Mouse (Mus musculus): Measurements from ENCODE around the gene Lbhd1. TPM values are rescaled to one million over a fixed set of nuclear protein-coding genes. Genes with fewer than 3 reads are reported as not detected.
A peak's percentile ranks its signal among the peaks of the same experiment; 100 is the strongest.

The Lbhd1 gene
- polyA plus RNA-seq, 1 experiment from 2014 or later = 133 TPM

DNA sequence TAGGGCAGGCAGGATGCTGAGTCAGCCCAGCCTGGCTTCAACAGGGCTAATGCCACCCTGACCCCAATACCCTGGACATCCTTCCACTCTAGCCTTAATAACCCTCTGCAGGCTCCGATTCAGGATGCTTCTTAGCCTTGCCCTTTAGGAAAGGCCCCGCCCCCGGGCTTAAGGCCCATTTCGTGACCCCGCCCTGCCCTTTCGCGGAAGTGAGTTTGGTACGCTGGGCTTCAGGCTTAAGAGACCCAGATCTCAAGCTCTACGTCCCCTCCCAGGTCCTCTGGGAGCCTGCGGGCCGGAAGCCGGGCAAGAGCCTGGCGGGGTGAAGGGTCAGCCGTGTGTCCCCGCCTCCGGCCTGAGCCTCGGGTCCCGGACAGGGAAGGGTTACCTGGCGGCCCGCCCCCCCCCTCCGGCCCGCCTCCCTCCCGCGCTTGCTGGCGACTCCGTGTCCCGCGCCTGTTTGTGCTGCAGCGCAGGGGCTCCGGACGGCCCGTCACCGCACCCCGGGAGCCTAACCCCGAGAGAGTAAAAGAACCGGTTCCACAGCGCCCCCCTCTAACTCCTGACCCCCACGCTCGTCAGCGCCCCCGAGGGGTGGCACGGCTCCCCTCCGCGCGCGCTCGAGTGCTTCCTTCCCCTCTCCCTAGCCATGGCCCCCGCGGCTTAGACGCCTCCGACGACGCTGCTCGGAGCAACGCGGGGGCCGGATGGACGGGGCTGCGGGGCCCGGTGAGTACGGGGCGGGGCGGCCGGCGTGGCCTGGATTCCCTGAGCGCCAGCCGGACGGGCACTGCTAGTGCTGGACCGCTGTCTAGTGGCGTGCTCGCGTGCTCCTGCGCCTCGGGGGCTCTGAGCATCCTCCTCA is 45.9 kb downstream of the Lbhd1 start, which contains the start of the genes Rom1 and Eml3:
Rom1 (minus strand) TSS at position 133 of the 865 bp plus-strand sequence.
Eml3 (plus strand) TSS at position 329 of the 865 bp plus-strand sequence.
- H3K4me3 ChIP-seq = peak within 1 kb of the TSS; percentile 83
- WGBS = 1% methylated on average over 70 of the region's 74 CpGs
- H3K9me3 ChIP-seq (replicated peaks) = no peaks in the 10 kb centered on the region
- peak within 1 kb of the TSS; percentile 90 for H3K27ac ChIP-seq (replicated peaks)
- H3K27me3 ChIP-seq (ENCODE audit: low read depth, poor library complexity, severe bottlenecking) = no peaks in the 10 kb centered on the region
- peaks cover 58% of the 10 kb centered on the region for H3K36me3 ChIP-seq
- peaks cover 27% of the 10 kb centered on the region for H3K4me1 ChIP-seq
- peak; percentile 83 for DNase-seq (ENCODE audit: low spot score)

DNA sequence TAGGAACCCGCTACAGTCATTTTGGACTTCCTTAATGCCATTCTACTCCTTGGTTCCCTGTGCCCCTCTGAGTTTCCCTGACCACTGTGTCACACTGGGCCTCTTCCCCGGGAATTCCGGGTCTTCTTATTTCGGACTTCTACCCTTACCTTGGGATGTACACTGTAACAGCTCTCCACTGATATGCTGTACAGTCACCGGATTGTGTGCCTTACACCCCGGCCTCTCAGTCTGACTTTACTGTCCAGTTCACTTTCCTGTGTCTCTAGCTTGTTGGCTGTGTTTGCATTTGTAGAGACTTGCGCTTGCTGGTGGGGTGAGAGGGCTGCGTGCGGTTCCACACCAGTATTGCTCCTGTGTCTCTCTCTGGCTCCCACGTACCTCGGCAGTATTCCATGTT is 46.6 kb downstream of the Lbhd1 start:
- 18% methylated on average over 11 of the region's 11 CpGs for WGBS
- peak overlapping the region; percentile 83 for H3K4me3 ChIP-seq
- no peaks in the 10 kb centered on the region for H3K27me3 ChIP-seq (ENCODE audit: low read depth, poor library complexity, severe bottlenecking)
- H3K9me3 ChIP-seq (replicated peaks) = no peaks in the 10 kb centered on the region
- DNase-seq (ENCODE audit: low spot score) = peak; percentile 32
- peaks cover 62% of the 10 kb centered on the region for H3K36me3 ChIP-seq
- H3K4me1 ChIP-seq = peaks cover 27% of the 10 kb centered on the region
- H3K27ac ChIP-seq (replicated peaks) = peak overlapping the region; percentile 90

GRCm38 (mm10) chr19:8930771-8931170 is 47.2 kb downstream of the Lbhd1 start:
- H3K9me3 ChIP-seq (replicated peaks) = no peaks in the 10 kb centered on the region
- H3K4me1 ChIP-seq = peaks cover 27% of the 10 kb centered on the region
- peak overlapping the region; percentile 83 for H3K4me3 ChIP-seq
- DNase-seq (ENCODE audit: low spot score) = no peak
- H3K36me3 ChIP-seq = peaks cover 62% of the 10 kb centered on the region
- no peak overlapping the region for H3K27ac ChIP-seq (replicated peaks)
- 78% methylated on average over 7 of the region's 7 CpGs for WGBS
- no peaks in the 10 kb centered on the region for H3K27me3 ChIP-seq (ENCODE audit: low read depth, poor library complexity, severe bottlenecking)

DNA sequence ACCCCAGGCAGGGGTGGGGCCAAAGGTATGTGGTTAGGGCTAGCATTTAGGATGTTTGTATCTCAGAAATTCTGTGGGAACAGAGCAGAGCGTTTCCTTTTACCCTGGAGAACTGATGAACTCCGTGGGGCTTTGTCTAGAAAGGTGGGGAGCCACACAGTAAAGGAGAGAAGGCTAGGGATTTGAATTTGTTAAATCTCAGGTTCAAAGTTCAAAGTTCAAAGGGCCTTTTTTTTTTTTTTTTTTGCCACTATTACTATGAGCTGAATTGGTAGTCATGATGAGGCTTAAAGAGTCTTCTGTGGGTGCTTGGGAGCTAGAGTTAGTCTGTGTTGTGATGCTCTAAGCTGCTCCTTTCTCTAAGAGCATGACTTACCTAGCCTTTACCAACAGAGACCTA is 53.2 kb downstream of the Lbhd1 start:
- Histone ChIP-seq H3K27me3 (ENCODE audit: low read depth, poor library complexity, severe bottlenecking) (no peaks in the 10 kb centered on the region), H3K36me3 (peaks cover 69% of the 10 kb centered on the region), H3K27ac (replicated peaks) (no peak overlapping the region), H3K9me3 (replicated peaks) (no peaks in the 10 kb centered on the region), H3K4me1 (peaks cover 13% of the 10 kb centered on the region), H3K4me3 (no peak overlapping the region)
- WGBS = 86% methylated on average over 2 of the region's 2 CpGs
- DNase-seq (ENCODE audit: low spot score) = no peak

DNA sequence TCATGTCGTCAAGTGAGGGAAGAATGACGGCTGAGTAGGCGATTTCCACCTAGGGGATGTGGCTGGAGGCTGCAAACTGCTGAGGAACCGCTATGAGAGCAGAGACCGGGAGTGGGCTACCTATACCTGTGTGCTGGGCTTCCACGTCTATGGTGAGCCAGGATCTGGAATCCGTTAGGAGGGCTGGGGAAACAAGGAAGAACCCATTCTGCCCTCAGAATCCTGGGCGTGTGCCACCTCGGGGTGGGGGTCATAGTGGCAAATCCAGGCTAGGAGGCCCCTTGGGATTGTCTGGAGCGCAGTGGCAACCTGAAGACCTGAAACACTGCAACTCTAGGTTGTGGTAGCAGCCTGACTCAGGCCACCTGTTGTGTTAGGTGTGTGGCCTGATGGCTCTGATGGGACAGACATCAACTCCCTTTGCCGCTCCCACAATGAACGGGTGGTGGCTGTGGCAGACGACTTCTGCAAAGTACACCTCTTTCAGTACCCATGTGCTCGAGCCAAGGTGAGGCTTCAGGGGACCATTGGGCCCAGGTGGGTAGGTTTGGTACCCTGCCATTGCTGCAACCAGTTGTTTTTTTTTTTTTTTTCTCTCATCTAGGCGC is 57.1 kb downstream of the Lbhd1 start:
- Histone ChIP-seq H3K36me3 (peaks cover 65% of the 10 kb centered on the region), H3K9me3 (replicated peaks) (no peaks in the 10 kb centered on the region), H3K4me1 (peaks cover 34% of the 10 kb centered on the region), H3K27me3 (ENCODE audit: low read depth, poor library complexity, severe bottlenecking) (no peaks in the 10 kb centered on the region), H3K27ac (replicated peaks) (peak overlapping the region; percentile 98; the same call in 1 of the 2 replicates), H3K4me3 (peak overlapping the region; percentile 97)
- WGBS = 81% methylated on average over 15 of the region's 15 CpGs
- no peak for DNase-seq (ENCODE audit: low spot score)

DNA sequence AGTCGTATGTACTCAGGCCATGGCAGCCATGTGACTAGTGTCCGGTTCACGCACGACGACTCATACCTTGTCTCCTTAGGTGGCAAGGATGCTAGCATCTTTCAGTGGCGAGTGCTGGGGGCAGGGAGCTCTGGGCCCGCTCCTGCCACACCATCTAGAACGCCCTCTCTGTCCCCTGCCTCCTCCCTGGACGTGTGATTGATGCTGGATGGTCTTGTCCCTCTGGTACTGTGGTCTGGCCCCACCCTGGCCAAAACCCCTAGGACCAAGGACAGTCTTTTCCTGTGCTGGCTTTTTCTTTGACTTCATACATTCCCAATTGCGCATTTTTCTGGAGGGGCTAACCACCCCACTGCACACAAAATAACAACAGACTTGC is 57.6 kb downstream of the Lbhd1 start:
- peaks cover 34% of the 10 kb centered on the region for H3K4me1 ChIP-seq
- no peaks in the 10 kb centered on the region for H3K27me3 ChIP-seq (ENCODE audit: low read depth, poor library complexity, severe bottlenecking)
- 42% methylated on average over 10 of the region's 10 CpGs for WGBS
- H3K27ac ChIP-seq (replicated peaks) = peak overlapping the region; percentile 98
- peak overlapping the region; percentile 97 for H3K4me3 ChIP-seq
- no peak for DNase-seq (ENCODE audit: low spot score)
- H3K36me3 ChIP-seq = peaks cover 65% of the 10 kb centered on the region
- H3K9me3 ChIP-seq (replicated peaks) = no peaks in the 10 kb centered on the region

DNA sequence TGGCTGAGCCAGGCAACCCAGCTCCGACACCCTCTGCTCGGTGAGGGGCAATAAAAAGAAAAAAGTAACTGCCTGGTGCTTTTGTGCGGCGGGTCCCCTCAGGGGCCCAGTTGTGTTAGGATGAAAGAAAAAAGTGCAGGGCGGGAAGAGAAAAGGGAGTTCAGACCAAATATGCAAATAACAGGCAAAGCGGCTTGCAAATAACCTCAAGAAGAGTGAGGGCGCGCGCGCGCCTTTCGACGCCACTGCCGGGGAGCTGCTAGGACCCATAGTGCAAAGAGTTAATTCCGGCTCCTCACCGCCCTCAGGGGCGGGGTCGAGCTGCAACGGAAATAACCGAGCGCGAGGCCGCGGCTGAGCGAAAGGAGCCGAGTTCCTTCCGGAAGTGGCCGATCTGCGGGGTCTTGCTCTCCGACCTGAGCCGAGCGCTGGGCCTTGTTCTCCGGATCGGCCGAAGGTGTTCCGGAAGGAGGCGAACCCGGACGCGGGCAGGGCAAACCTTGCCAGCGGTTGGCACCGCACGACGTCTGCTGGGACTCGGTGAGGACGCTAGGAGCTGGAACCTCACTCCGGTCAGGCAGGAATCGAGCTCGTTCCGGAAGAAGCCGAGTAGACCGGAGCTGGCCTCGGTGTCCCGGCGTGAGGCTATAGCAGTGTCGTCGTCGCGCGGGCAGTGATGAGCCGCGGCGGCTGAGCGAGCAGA is 58.1 kb downstream of the Lbhd1 start, which contains the start of gene Mta2:
Mta2 (plus strand) TSS at position 361 of the 703 bp plus-strand sequence.
- Histone ChIP-seq H3K27me3 (ENCODE audit: low read depth, poor library complexity, severe bottlenecking) (no peaks in the 10 kb centered on the region), H3K4me1 (peaks cover 34% of the 10 kb centered on the region), H3K9me3 (replicated peaks) (no peaks in the 10 kb centered on the region), H3K36me3 (peaks cover 65% of the 10 kb centered on the region), H3K4me3 (peak within 1 kb of the TSS; percentile 97), H3K27ac (replicated peaks) (peak within 1 kb of the TSS; percentile 98)
- under 1% methylated on average over 64 of the region's 64 CpGs for WGBS
- peak; percentile 99 for DNase-seq (ENCODE audit: low spot score)

Small RNAs within 50 kb of the gene (microRNA-seq; reads per million reads assigned to microRNA genes)
- not detected for gene Mir5136

Other genes starting within 250 kb of the Lbhd1 start
- not detected in 2 replicates for gene Chrm1, start 219.9 kb upstream of the Lbhd1 start, polyA plus RNA-seq (2016; fragmentation: Nextera tagmentation; extraction: Ambion mirVana)
- 139 and 144 TPM in 2 replicates for gene Slc3a2, start 160.4 kb upstream of the Lbhd1 start, polyA plus RNA-seq (2016; fragmentation: Nextera tagmentation; extraction: Ambion mirVana)
- gene Wdr74, start 147.9 kb upstream of the Lbhd1 start, polyA plus RNA-seq (2016; fragmentation: Nextera tagmentation; extraction: Ambion mirVana) = 105 and 121 TPM in 2 replicates
- gene 1700092M07Rik, start 143.0 kb upstream of the Lbhd1 start, polyA plus RNA-seq (2016; fragmentation: Nextera tagmentation; extraction: Ambion mirVana) = 3.2 and 3.3 TPM in 2 replicates
- 94.9 and 103 TPM in 2 replicates for gene Stx5a, start 142.3 kb upstream of the Lbhd1 start, polyA plus RNA-seq (2016; fragmentation: Nextera tagmentation; extraction: Ambion mirVana)
- gene Nxf1, start 126.7 kb upstream of the Lbhd1 start, polyA plus RNA-seq (2016; fragmentation: Nextera tagmentation; extraction: Ambion mirVana) = 253 and 282 TPM in 2 replicates
- 189 and 205 TPM in 2 replicates for gene Tmem223, start 112.7 kb upstream of the Lbhd1 start, polyA plus RNA-seq (2016; fragmentation: Nextera tagmentation; extraction: Ambion mirVana)
- 50.0 and 55.2 TPM in 2 replicates for gene Tmem179b, start 109.3 kb upstream of the Lbhd1 start, polyA plus RNA-seq (2016; fragmentation: Nextera tagmentation; extraction: Ambion mirVana)
- 47.5 and 47.6 TPM in 2 replicates for gene Taf6l, start 97.3 kb upstream of the Lbhd1 start, polyA plus RNA-seq (2016; fragmentation: Nextera tagmentation; extraction: Ambion mirVana)
- 169 and 176 TPM in 2 replicates for gene Polr2g, start 85.2 kb upstream of the Lbhd1 start, polyA plus RNA-seq (2016; fragmentation: Nextera tagmentation; extraction: Ambion mirVana)
- gene Zbtb3, start 81.2 kb upstream of the Lbhd1 start, polyA plus RNA-seq (2016; fragmentation: Nextera tagmentation; extraction: Ambion mirVana) = 7.5 and 7.8 TPM in 2 replicates
- gene Ttc9c, start 64.4 kb upstream of the Lbhd1 start, polyA plus RNA-seq (2016; fragmentation: Nextera tagmentation; extraction: Ambion mirVana) = 69.0 and 74.5 TPM in 2 replicates
- 4.3 and 4.4 TPM in 2 replicates for gene Hnrnpul2, start 63.7 kb upstream of the Lbhd1 start, polyA plus RNA-seq (2016; fragmentation: Nextera tagmentation; extraction: Ambion mirVana)
- not detected in 2 replicates for gene AC129217.1, start 54.0 kb upstream of the Lbhd1 start, polyA plus RNA-seq (2016; fragmentation: Nextera tagmentation; extraction: Ambion mirVana)
- 55.2 and 63.4 TPM in 2 replicates for gene Bscl2, start 46.3 kb upstream of the Lbhd1 start, polyA plus RNA-seq (2016; fragmentation: Nextera tagmentation; extraction: Ambion mirVana)
- gene Gng3, start 44.5 kb upstream of the Lbhd1 start, polyA plus RNA-seq (2016; fragmentation: Nextera tagmentation; extraction: Ambion mirVana) = 60.0 and 104 TPM in 2 replicates
- gene Lrrn4cl, start 33.0 kb upstream of the Lbhd1 start, polyA plus RNA-seq (2016; fragmentation: Nextera tagmentation; extraction: Ambion mirVana) = 0.57 TPM in 2 replicates
- 203 and 205 TPM in 2 replicates for gene Ubxn1, start 12.2 kb upstream of the Lbhd1 start, polyA plus RNA-seq (2016; fragmentation: Nextera tagmentation; extraction: Ambion mirVana)
- 58.2 and 61.1 TPM in 2 replicates for gene Uqcc3, start 2.8 kb upstream of the Lbhd1 start, polyA plus RNA-seq (2016; fragmentation: Nextera tagmentation; extraction: Ambion mirVana)
- gene Gm49403, start 198 bp downstream of the Lbhd1 start, polyA plus RNA-seq (2016; fragmentation: Nextera tagmentation; extraction: Ambion mirVana) = not detected in 2 replicates
- 134 and 159 TPM in 2 replicates for gene 1810009A15Rik, start 5.1 kb downstream of the Lbhd1 start, polyA plus RNA-seq (2016; fragmentation: Nextera tagmentation; extraction: Ambion mirVana)
- gene Gm49416, start 5.2 kb downstream of the Lbhd1 start, polyA plus RNA-seq (2016; fragmentation: Nextera tagmentation; extraction: Ambion mirVana) = 0.17 TPM in 1 of 2 replicates, not detected in the other
- 54.8 and 56.7 TPM in 2 replicates for gene Ints5, start 9.3 kb downstream of the Lbhd1 start, polyA plus RNA-seq (2016; fragmentation: Nextera tagmentation; extraction: Ambion mirVana)
- 118 and 120 TPM in 2 replicates for gene Ganab, start 14.3 kb downstream of the Lbhd1 start, polyA plus RNA-seq (2016; fragmentation: Nextera tagmentation; extraction: Ambion mirVana)
- 58.7 and 64.0 TPM in 2 replicates for gene B3gat3, start 36.6 kb downstream of the Lbhd1 start, polyA plus RNA-seq (2016; fragmentation: Nextera tagmentation; extraction: Ambion mirVana)
- 3.5 and 4.2 TPM in 2 replicates for gene Rom1, start 45.6 kb downstream of the Lbhd1 start, polyA plus RNA-seq (2016; fragmentation: Nextera tagmentation; extraction: Ambion mirVana)
- 22.9 and 23.5 TPM in 2 replicates for gene Eml3, start 45.8 kb downstream of the Lbhd1 start, polyA plus RNA-seq (2016; fragmentation: Nextera tagmentation; extraction: Ambion mirVana)
- gene Mta2, start 58.1 kb downstream of the Lbhd1 start, polyA plus RNA-seq (2016; fragmentation: Nextera tagmentation; extraction: Ambion mirVana) = 178 and 191 TPM in 2 replicates
- gene Tut1, start 70.1 kb downstream of the Lbhd1 start, polyA plus RNA-seq (2016; fragmentation: Nextera tagmentation; extraction: Ambion mirVana) = 36.5 and 40.2 TPM in 2 replicates
- 438 and 514 TPM in 2 replicates for gene Eef1g, start 83.3 kb downstream of the Lbhd1 start, polyA plus RNA-seq (2016; fragmentation: Nextera tagmentation; extraction: Ambion mirVana)
- gene Ahnak, start 105.6 kb downstream of the Lbhd1 start, polyA plus RNA-seq (2016; fragmentation: Nextera tagmentation; extraction: Ambion mirVana) = 6.6 and 8.8 TPM in 2 replicates
- gene Scgb1a1, start 204.2 kb downstream of the Lbhd1 start, polyA plus RNA-seq (2016; fragmentation: Nextera tagmentation; extraction: Ambion mirVana) = not detected in 2 replicates